Mouse (Mus musculus) erythroblast, embryonic 14.5 days (primary cell): ENCODE data around the gene Col2a1. TPM values are rescaled to one million over a fixed set of nuclear protein-coding genes. Genes with fewer than 3 reads are reported as not detected.

Experiments used
- H3K27me3 ChIP-seq: 2 replicates; pipeline ENCODE4 v1.6.1; 2012; ENCODE audit warnings: inconsistent platforms; ENCODE audit not compliant: control insufficient read depth
- H3K36me3 ChIP-seq: 2 replicates; pipeline ENCODE4 v1.6.1; 2012; ENCODE audit warnings: mild to moderate bottlenecking, inconsistent platforms; ENCODE audit not compliant: control insufficient read depth
- H3K4me1 ChIP-seq: 2 replicates; pipeline ENCODE4 v1.6.1; 2012; ENCODE audit warnings: inconsistent platforms; ENCODE audit not compliant: control insufficient read depth
- H3K4me3 ChIP-seq: replicated peaks from 2 replicates; pipeline ENCODE3; 2012; ENCODE audit warnings: moderate library complexity, mild to moderate bottlenecking, inconsistent platforms
- H3K9me3 ChIP-seq: 2 replicates; pipeline ENCODE4 v1.6.1; 2012; ENCODE audit warnings: low read length, inconsistent platforms, mixed read lengths; ENCODE audit not compliant: control insufficient read depth
- GATA1 ChIP-seq: IDR thresholded peaks from 2 replicates; pipeline ENCODE4 v1.6.1; 2012; ENCODE audit warnings: low read length, inconsistent platforms, mixed read lengths
- TAL1 ChIP-seq: IDR thresholded peaks from 3 replicates; pipeline ENCODE4 v1.6.1; 2012; ENCODE audit warnings: low read length, inconsistent platforms, mixed read lengths
- polyA plus RNA-seq: library from polyadenylated mRNA; stranded (reverse); fragments of >175 nt; gene quantifications from 2 replicates; pipeline ENCODE4 v1.2.3, GENCODE M21; 2012

Gene Col2a1
- polyA plus RNA-seq, 1 experiment, result not detected

DNA sequence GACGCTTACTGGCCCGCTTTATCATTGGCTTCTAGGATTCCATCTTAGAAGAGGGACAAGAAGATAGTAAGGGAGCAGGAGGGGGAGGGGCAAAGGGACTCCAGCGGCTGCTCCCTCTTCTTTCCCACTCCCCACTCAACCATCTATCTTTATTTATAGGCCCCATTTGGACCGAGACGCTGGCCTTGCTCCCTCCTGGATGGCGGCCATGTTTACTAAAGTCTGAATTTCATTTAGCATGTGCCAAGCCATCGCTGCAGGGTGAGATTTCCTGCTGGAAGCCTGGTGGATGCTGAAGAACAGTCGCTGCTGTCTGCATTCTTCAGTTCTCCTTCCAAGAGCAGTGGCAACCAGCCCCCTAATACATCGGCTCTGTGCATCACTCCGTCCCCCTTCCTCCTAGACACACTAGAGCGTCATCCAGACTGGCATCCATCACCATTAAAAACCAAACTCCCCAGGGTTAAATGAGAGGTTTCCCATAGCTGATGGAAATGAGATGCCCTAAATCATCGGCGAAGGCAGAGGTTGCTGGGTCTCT, 7.7 kb downstream of the Col2a1 start:
- H3K4me1 ChIP-seq, result peaks cover 12% of the 10 kb centered on the region
- no peak for TF ChIP-seq TAL1
- TF ChIP-seq GATA1, result no peak
- peaks cover 45% of the 10 kb centered on the region for H3K27me3 ChIP-seq
- H3K9me3 ChIP-seq, result no peaks in the 10 kb centered on the region; the same call in 1 of the 2 replicates
- H3K36me3 ChIP-seq, result no peaks in the 10 kb centered on the region
- no peak overlapping the region for H3K4me3 ChIP-seq

- Histone ChIP-seq H3K27me3 (peaks cover 12% of the 10 kb centered on the region), H3K9me3 (no peaks in the 10 kb centered on the region), H3K36me3 (no peaks in the 10 kb centered on the region), H3K4me3 (no peak overlapping the region), H3K4me1 (peaks cover 12% of the 10 kb centered on the region)
- TF ChIP-seq TAL1 (no peak), GATA1 (no peak)
Measured at GRCm38 (mm10) chr15:97992712-97993286, 11.7 kb downstream of the Col2a1 start.

DNA sequence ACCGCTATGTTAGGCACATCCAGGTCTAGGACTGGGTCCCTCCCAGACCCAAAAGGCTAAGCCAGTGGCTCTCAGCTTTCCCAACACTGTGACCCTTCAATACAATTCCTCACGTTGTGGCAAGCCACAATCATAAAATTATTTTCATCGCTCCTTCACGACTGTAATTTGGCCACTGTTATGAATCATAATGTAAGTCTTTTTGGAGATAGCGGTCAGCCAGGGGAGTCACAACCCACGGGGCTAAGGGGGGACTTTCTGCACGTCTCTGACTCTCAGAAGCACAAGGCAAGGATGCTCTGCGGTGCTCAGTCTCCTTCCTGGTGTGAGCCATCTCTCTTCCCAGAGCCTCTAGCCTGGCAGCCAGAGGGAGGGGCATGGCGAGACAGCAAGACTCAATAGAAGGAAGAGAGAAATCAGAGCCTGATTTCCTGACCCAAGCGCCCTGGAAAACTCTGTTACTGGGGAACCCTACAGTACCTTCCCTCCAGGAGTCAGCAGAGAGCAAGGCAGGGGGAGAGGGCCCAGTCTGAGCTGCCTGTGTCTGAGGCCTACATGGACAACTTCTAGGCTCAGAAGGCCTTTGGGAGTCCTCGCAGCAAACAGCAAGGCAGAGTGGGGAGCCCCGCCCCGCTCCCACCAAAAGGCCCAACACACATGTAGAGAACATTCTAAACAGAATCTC, 12.3 kb downstream of the Col2a1 start:
- H3K9me3 ChIP-seq, result no peaks in the 10 kb centered on the region

DNA sequence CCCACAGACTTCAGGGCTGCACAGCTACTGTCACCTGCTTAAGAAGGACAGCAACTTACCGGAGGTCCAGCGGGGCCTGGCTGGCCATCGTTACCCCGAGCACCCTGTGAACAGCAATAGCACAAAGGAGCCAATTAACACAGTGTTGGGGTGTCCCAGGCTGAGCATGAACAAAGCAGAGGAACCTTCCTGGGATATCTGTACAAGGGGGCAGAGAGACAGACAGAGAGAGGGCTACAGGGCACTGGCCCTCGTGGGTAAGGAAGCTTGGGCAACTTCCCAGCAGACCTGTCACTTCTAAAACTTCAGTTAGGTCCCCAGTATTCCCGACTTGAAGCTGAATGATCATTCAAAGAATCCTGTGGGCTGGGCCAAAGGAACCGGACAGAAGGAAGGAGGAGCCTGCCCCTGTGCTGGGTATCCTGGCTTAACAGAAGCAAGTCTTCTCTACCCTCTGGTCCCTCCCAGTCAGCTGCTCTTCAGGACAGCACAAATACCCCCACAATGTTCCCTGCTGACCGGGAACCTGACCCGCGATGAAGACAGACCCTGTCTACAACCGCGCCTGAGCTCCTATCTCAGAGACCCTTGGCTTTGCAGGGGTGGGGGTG, 13.1 kb downstream of the Col2a1 start:
- Histone ChIP-seq H3K27me3 (peaks cover 8% of the 10 kb centered on the region), H3K9me3 (no peaks in the 10 kb centered on the region)

More for the DNA sequence above, 12.3 kb downstream of the Col2a1 start:
- H3K27me3 ChIP-seq, result peaks cover 10% of the 10 kb centered on the region
- no peaks in the 10 kb centered on the region for H3K36me3 ChIP-seq
- peaks cover 12% of the 10 kb centered on the region for H3K4me1 ChIP-seq
- no peak overlapping the region for H3K4me3 ChIP-seq
- TF ChIP-seq TAL1 (no peak), GATA1 (no peak)

GRCm38 (mm10) chr15:97990721-97991120, 13.8 kb downstream of the Col2a1 start:
- Histone ChIP-seq H3K27me3 (peaks cover 8% of the 10 kb centered on the region), H3K4me1 (peaks cover 12% of the 10 kb centered on the region), H3K4me3 (no peak overlapping the region), H3K36me3 (no peaks in the 10 kb centered on the region), H3K9me3 (no peaks in the 10 kb centered on the region)
- TF ChIP-seq GATA1 (no peak), TAL1 (no peak)

More for the DNA sequence above, 13.1 kb downstream of the Col2a1 start:
- TF ChIP-seq TAL1 (no peak), GATA1 (no peak)
- Histone ChIP-seq H3K4me3 (no peak overlapping the region), H3K4me1 (peaks cover 12% of the 10 kb centered on the region), H3K36me3 (no peaks in the 10 kb centered on the region)

DNA sequence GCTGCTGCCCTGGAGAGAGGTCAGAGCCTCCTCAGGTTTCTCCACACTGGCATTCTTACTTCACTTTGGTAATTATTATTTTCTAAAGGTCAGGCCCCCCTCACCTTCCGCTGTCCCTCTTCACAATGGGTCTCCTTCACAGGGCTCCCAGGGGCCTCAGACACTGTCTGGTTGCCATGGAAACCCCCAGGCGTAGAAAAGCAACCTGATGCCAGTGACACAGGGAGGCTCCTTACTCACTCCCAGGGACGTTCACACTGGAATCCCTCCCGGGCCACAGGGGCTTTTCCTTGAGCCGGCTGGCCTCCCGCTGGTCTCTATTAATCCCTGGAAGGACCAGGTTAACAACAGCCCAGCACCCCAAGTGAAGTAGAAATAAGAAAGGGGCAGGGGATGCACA, 14.4 kb downstream of the Col2a1 start:
- peaks cover 12% of the 10 kb centered on the region for H3K4me1 ChIP-seq
- no peak overlapping the region for H3K4me3 ChIP-seq
- TF ChIP-seq GATA1, result no peak
- no peak for TF ChIP-seq TAL1
- peaks cover 8% of the 10 kb centered on the region for H3K27me3 ChIP-seq
- no peaks in the 10 kb centered on the region for H3K9me3 ChIP-seq
- no peaks in the 10 kb centered on the region for H3K36me3 ChIP-seq

- no peak for TF ChIP-seq TAL1
- no peak for TF ChIP-seq GATA1
- no peak overlapping the region for H3K4me3 ChIP-seq
- no peaks in the 10 kb centered on the region for H3K9me3 ChIP-seq
- H3K27me3 ChIP-seq, result peaks cover 8% of the 10 kb centered on the region
- peaks cover 12% of the 10 kb centered on the region for H3K4me1 ChIP-seq
- H3K36me3 ChIP-seq, result no peaks in the 10 kb centered on the region
Measured at GRCm38 (mm10) chr15:97989544-97989943, 15.0 kb downstream of the Col2a1 start.

DNA sequence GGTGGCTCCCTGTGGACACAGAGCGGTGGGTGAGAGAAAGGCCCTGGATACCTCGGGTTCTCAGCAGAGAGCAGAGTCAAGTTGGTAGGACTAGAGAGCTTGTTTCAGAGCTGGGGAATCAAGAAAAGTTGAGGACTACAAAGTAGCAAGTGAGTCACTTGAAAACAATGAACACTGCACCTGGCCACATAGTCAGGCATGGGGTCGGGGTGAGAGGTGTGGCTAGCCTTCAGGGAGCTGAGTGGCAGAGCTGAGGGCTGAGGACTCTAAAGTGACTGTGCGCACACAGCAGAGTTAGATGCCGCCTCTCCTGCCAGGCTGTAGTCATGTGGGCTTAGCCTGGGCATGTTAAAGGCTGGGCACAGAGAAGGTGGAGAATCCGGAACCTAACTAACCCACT, 22.9 kb downstream of the Col2a1 start:
- Histone ChIP-seq H3K27me3 (no peaks in the 10 kb centered on the region), H3K9me3 (peaks cover 28% of the 10 kb centered on the region), H3K4me3 (no peak overlapping the region), H3K4me1 (no peaks in the 10 kb centered on the region), H3K36me3 (no peaks in the 10 kb centered on the region)
- no peak for TF ChIP-seq TAL1
- TF ChIP-seq GATA1, result no peak

GRCm38 (mm10) chr15:97973248-97974005, 31.1 kb downstream of the Col2a1 start:
- Histone ChIP-seq H3K9me3 (peaks cover 10% of the 10 kb centered on the region), H3K4me3 (no peak overlapping the region), H3K27me3 (no peaks in the 10 kb centered on the region), H3K4me1 (no peaks in the 10 kb centered on the region), H3K36me3 (no peaks in the 10 kb centered on the region)
- TF ChIP-seq GATA1 (no peak), TAL1 (no peak)
